Mouse (Mus musculus) telencephalon, adult 2 months (tissue): ENCODE measurements around the gene Ugcg.
"Not testable (repeated sequence)": the region's sequence is repeated elsewhere in the genome, so short reads cannot be mapped to it uniquely, and the experiment has no call there.

Experiments
- DNase-seq: peaks from one replicate; pipeline ENCODE4 v3.0.0-alpha.2; 2011; ENCODE audit warnings: low read depth, low spot score

Gene Ugcg

DNA sequence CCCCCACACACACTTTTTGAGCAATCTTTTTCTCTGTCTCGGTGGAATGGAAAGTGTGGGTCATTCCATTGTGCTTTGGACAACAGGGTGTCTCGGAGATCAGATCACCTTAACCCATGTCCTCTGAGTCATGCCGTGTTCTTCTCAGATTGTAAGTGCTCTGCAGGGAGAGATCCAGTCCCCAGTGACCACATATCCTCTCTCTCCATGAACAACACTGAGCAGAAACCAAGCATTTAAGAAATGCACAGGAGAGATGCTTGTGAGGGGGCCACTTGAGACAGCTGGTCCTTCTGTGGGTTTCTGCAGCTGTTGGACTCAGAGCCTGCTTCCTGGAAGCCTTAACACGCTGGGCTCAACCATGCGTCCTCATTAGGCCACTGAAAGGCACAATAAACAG, 66.9 kb downstream of the Ugcg start:
- no peak for DNase-seq

- DNase-seq = no peak
Measured at GRCm38 (mm10) chr4:59257866-59258265, 68.8 kb downstream of the Ugcg start.

DNA sequence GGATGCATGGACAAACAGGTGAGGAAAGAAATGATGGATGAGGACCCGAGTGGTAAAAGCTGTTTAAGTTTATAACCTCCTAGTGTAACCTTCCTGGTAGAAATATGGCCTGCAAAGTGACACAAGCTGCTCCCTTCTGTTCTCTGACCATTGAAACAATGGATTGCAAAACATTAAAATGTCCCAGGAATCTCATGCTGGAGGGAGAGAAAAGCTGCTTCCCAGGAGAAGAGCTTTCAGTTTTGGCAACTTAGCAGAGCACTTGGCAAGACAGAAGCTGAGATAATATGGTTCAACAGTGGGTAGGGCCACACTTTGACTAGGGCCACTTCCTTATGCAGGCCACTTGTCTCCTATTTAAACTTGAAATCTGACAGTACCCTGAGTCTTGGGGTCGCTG, 69.7 kb downstream of the Ugcg start:
- no peak for DNase-seq

- DNase-seq = no peak
Measured at GRCm38 (mm10) chr4:59259806-59260205, 70.7 kb downstream of the Ugcg start.

GRCm38 (mm10) chr4:59260871-59261515, 71.9 kb downstream of the Ugcg start:
- DNase-seq = no peak

- not testable (repeated sequence) for DNase-seq
Measured at GRCm38 (mm10) chr4:59261582-59261981, 72.5 kb downstream of the Ugcg start.

- DNase-seq = no peak
Measured at GRCm38 (mm10) chr4:59262156-59262555, 73.1 kb downstream of the Ugcg start.

GRCm38 (mm10) chr4:59263418-59263817, 74.4 kb downstream of the Ugcg start:
- DNase-seq = no peak

GRCm38 (mm10) chr4:59264611-59265095, 75.6 kb downstream of the Ugcg start:
- no peak for DNase-seq

- no peak for DNase-seq
Measured at GRCm38 (mm10) chr4:59265182-59265581, 76.1 kb downstream of the Ugcg start.

DNA sequence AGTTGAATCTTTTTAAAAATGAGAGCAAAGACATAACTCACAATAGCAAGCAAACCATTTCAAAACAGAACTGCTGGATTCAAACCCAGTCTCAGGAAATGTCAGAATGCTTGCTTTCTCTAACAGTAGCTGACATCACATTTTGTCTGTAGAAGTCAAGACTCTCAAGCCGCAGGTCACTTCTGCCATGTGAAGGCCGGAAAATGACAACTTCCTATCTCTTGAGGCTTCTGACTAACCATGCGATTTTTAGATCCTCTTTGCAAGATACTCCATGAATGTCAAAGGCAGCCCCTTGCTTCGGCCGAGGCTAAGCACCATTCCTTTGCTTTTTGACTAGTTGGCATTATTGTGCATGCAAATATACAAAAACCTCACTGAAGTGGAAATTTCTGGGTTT, 76.6 kb downstream of the Ugcg start:
- no peak for DNase-seq
